Mouse (Mus musculus): ENCODE data around the gene Gsg1l. TPM values are rescaled to one million over a fixed set of nuclear protein-coding genes. Genes with fewer than 3 reads are reported as not detected.

Gsg1l gene
- polyA plus RNA-seq, 1 experiment from 2014 or later, result 1.0 TPM

DNA sequence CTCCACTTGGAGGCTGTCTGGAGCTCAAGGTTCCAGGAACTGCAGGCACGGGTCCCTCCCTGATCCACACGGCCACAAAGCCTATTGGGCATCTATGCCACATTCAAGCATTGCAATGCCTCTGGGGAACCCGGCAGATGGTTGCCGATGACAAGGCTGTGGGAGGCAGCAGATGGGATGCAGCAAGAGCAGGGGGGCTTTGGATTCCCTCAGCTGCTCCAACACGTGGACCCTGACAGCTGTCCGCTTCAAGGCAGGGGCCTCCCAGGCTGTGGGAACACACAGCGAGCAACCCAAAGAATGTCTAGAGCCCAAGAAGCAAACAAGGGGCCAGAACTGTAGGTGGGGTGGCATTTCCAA lies 73.4 kb downstream of the Gsg1l start:
- WGBS, result 52% methylated on average over 7 of the region's 7 CpGs
- peaks cover 7% of the 10 kb centered on the region; the same call in 1 of the 2 replicates for H3K4me1 ChIP-seq (replicated peaks; ENCODE audit: control insufficient read depth, insufficient read depth, low read length)
- H3K27me3 ChIP-seq (replicated peaks; ENCODE audit: control insufficient read depth, insufficient read depth, low read length), result no peaks in the 10 kb centered on the region
- no peaks in the 10 kb centered on the region for H3K36me3 ChIP-seq (ENCODE audit: control insufficient read depth, insufficient read depth, low read length)
- H3K9me3 ChIP-seq (ENCODE audit: control insufficient read depth, low read length), result no peaks in the 10 kb centered on the region
- no peak overlapping the region for H3K27ac ChIP-seq (ENCODE audit: low read depth)
- DNase-seq (ENCODE audit: low spot score), result no peak
- no peak overlapping the region for H3K4me3 ChIP-seq (ENCODE audit: low read depth, low read length)
- no peak overlapping the region for H3K4me2 ChIP-seq (ENCODE audit: low read length)
- 0 out of 2 replicates have a peak, but pooled peaks have one; percentile 16 for ATAC-seq (replicated peaks; ENCODE audit: low FRiP score, low TSS enrichment, low read depth)
- H3K9ac ChIP-seq (ENCODE audit: low read length), result no peak overlapping the region

DNA sequence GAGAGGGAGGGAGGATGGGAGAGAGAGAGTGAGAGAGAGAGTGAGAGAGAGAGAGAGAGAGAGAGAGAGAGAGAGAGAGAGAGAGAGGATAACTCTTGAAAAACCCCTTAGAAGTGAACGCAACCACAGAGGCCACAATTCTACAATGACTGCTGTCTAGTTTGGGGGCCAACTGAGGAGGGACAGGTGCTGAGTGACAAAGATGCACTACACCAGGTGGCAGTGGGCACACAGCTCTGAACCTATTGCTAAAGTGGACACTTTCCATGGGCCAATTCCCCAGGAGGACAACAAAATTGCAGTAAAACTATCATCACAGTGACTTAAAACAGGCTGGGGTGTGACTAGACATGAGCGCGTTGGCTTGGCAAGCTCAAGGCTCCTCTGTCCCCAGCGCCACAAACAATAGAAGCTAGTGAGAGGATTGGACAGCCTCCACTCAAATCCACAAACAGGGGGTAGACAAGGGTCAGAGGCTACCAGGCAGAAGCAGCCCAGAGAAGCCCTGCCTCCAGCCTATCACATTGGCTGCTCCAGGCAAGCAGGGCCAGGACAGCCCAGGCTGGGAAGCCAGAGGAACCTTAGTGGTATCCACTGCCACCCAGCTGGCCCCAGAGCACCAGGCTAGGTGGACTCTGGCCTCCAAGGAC lies 73.9 kb downstream of the Gsg1l start:
- ATAC-seq (replicated peaks; ENCODE audit: low FRiP score, low TSS enrichment, low read depth), result no peak
- 72% methylated on average over 4 of the region's 4 CpGs for WGBS

DNA sequence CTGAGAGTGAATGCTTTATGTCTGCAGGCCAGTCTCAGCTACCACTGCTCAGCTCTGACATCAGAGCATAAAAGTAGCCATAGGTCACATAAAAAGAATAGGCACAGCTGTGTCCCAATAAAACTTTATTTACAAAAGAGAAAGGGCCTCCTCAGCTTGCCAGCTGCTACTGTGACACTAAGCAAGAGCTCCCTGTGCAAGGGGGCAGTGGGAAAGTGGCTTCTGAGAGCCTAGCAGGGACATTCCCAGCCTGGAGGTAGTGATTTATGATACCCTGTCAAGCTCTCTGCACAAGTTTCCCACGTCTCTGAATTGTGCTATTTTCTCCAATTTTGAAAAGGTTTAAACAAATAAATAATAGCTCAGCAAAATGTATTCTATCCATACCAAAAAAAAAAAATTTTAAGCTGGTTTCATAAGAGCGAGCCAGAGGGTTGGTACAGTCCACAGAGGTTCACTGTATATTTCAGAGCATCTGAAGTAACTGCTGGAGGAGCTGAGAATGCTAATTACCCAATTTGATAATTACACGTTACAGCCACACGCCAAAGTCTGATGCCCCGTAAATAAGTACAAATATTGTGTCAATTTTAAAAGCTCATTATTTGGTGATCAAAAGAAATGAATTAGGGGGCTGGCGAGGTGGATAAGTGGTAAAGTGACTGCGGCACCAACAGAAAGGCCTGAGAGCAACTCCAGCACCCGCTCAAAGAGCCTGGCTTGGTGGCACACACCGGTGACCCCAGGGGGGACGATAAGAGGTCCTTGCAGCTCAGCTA lies 74.9 kb downstream of the Gsg1l start:
- Histone ChIP-seq H3K9ac (ENCODE audit: low read length) (no peak overlapping the region), H3K4me3 (ENCODE audit: low read depth, low read length) (no peak overlapping the region), H3K36me3 (ENCODE audit: control insufficient read depth, insufficient read depth, low read length) (no peaks in the 10 kb centered on the region), H3K4me2 (ENCODE audit: low read length) (no peak overlapping the region), H3K9me3 (ENCODE audit: control insufficient read depth, low read length) (no peaks in the 10 kb centered on the region), H3K27ac (ENCODE audit: low read depth) (no peak overlapping the region), H3K4me1 (replicated peaks; ENCODE audit: control insufficient read depth, insufficient read depth, low read length) (peaks cover 4% of the 10 kb centered on the region; the same call in 1 of the 2 replicates), H3K27me3 (replicated peaks; ENCODE audit: control insufficient read depth, insufficient read depth, low read length) (no peaks in the 10 kb centered on the region)
- 59% methylated on average over 10 of the region's 10 CpGs for WGBS
- DNase-seq (ENCODE audit: low spot score) (no peak), ATAC-seq (replicated peaks; ENCODE audit: low FRiP score, low TSS enrichment, low read depth) (no peak)

More for the DNA sequence above, 73.9 kb downstream of the Gsg1l start:
- H3K27me3 ChIP-seq (replicated peaks; ENCODE audit: control insufficient read depth, insufficient read depth, low read length), result no peaks in the 10 kb centered on the region
- no peaks in the 10 kb centered on the region for H3K9me3 ChIP-seq (ENCODE audit: control insufficient read depth, low read length)
- H3K27ac ChIP-seq (ENCODE audit: low read depth), result no peak overlapping the region
- H3K4me1 ChIP-seq (replicated peaks; ENCODE audit: control insufficient read depth, insufficient read depth, low read length), result peaks cover 7% of the 10 kb centered on the region; the same call in 1 of the 2 replicates
- H3K4me2 ChIP-seq (ENCODE audit: low read length), result no peak overlapping the region
- no peak overlapping the region for H3K4me3 ChIP-seq (ENCODE audit: low read depth, low read length)
- H3K9ac ChIP-seq (ENCODE audit: low read length), result no peak overlapping the region
- no peaks in the 10 kb centered on the region for H3K36me3 ChIP-seq (ENCODE audit: control insufficient read depth, insufficient read depth, low read length)
- no peak for DNase-seq (ENCODE audit: low spot score)

DNA sequence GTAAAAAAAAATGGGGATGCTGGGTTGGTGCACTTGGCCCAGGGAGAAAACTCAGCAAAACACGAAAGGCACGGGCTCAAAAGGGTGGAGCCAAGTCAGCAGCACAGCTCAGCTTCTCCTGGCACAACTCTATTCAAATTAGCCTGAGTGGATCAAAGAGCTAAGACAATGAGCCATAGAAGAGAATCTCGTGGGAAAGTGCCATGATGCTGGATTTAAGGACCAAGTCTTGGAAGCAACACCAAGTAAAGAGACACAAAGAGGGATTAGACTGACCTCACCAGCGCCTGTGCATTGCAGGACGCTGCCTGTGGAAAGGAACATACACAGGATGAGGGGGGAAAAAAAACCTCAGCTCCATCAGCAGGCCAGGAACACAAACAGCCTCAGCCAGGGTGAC lies 76.9 kb downstream of the Gsg1l start:
- Histone ChIP-seq H3K27ac (ENCODE audit: low read depth) (no peak overlapping the region), H3K9ac (ENCODE audit: low read length) (no peak overlapping the region), H3K4me2 (ENCODE audit: low read length) (no peak overlapping the region), H3K9me3 (ENCODE audit: control insufficient read depth, low read length) (no peaks in the 10 kb centered on the region), H3K36me3 (ENCODE audit: control insufficient read depth, insufficient read depth, low read length) (no peaks in the 10 kb centered on the region), H3K27me3 (replicated peaks; ENCODE audit: control insufficient read depth, insufficient read depth, low read length) (no peaks in the 10 kb centered on the region), H3K4me1 (replicated peaks; ENCODE audit: control insufficient read depth, insufficient read depth, low read length) (peaks cover 4% of the 10 kb centered on the region; the same call in 1 of the 2 replicates), H3K4me3 (ENCODE audit: low read depth, low read length) (no peak overlapping the region)
- no peak for DNase-seq (ENCODE audit: low spot score)
- 61% methylated on average over 5 of the region's 5 CpGs for WGBS
- ATAC-seq (replicated peaks; ENCODE audit: low FRiP score, low TSS enrichment, low read depth), result no peak

DNA sequence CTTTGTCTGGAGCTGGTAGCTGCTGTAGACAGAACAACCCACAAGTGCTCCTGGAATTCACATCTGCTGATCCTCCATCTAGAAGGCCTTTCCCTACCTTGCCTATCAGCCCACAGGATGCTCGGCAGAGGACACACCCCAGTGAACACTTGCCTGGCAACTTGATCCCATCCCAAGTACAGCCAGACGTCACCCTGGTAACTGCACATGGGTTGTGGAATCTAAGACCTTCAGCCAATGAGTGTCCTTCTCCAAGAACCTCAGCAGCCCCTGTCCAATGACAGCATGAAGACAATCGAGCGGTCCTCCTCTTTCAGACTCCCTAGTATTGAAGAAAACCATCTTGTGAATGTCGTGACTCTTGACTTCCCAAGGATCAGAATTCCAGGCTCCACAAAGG lies 80.5 kb downstream of the Gsg1l start:
- H3K9ac ChIP-seq (ENCODE audit: low read length), result no peak overlapping the region
- no peak overlapping the region for H3K4me2 ChIP-seq (ENCODE audit: low read length)
- no peak overlapping the region for H3K4me3 ChIP-seq (ENCODE audit: low read depth, low read length)
- WGBS, result 61% methylated on average over 5 of the region's 5 CpGs
- no peaks in the 10 kb centered on the region for H3K9me3 ChIP-seq (ENCODE audit: control insufficient read depth, low read length)
- no peaks in the 10 kb centered on the region for H3K27me3 ChIP-seq (replicated peaks; ENCODE audit: control insufficient read depth, insufficient read depth, low read length)
- ATAC-seq (replicated peaks; ENCODE audit: low FRiP score, low TSS enrichment, low read depth) (no peak), DNase-seq (ENCODE audit: low spot score) (no peak)
- H3K27ac ChIP-seq (ENCODE audit: low read depth), result no peak overlapping the region
- peaks cover 4% of the 10 kb centered on the region; the same call in 1 of the 2 replicates for H3K4me1 ChIP-seq (replicated peaks; ENCODE audit: control insufficient read depth, insufficient read depth, low read length)
- H3K36me3 ChIP-seq (ENCODE audit: control insufficient read depth, insufficient read depth, low read length), result no peaks in the 10 kb centered on the region

DNA sequence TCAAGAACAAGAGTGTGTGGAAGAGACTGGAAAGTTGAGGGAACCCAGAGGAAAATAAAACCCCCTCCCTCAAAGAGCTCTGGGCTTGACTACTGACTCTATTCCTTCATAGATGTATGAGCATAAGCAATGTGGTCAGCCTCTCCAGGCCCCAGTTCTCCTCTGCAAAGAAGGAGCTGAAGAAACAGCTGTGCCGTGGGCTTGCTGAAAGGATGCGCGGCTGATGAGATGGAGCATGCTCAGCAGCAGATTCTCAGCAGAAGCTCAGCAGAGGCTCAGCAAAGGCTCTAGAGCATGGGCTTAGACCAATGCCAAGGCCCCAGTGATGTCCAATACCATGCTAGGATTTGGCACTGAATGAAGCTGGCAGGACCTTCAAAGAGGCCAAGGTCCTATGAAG lies 82.3 kb downstream of the Gsg1l start:
- WGBS, result 87% methylated on average over 3 of the region's 3 CpGs
- H3K4me1 ChIP-seq (replicated peaks; ENCODE audit: control insufficient read depth, insufficient read depth, low read length), result peaks cover 4% of the 10 kb centered on the region; the same call in 1 of the 2 replicates

DNA sequence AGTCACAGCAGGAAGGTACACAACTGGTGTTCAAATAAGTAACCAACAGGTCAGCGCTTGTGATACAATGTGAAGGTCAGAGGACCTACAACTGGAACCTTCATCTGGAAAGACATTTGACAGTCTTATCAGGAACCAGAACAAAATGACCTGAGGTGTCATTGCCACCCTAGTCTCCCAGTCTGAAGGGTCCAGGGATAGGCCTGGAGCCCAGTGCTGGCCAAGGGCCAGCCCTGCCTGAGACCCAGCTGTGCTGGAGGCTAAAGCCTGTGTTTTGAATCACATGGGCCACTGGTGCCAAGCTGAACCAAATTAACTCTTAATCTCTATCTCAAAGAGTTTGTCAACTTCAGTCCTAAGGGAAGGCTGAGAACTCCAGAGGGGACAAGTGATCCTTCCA lies 86.1 kb downstream of the Gsg1l start:
- ATAC-seq (replicated peaks; ENCODE audit: low FRiP score, low TSS enrichment, low read depth), result no peak
- no peaks in the 10 kb centered on the region for H3K36me3 ChIP-seq (ENCODE audit: control insufficient read depth, insufficient read depth, low read length)
- no peak overlapping the region for H3K27ac ChIP-seq (ENCODE audit: low read depth)
- no peaks in the 10 kb centered on the region for H3K27me3 ChIP-seq (replicated peaks; ENCODE audit: control insufficient read depth, insufficient read depth, low read length)
- H3K9ac ChIP-seq (ENCODE audit: low read length), result no peak overlapping the region
- H3K4me2 ChIP-seq (ENCODE audit: low read length), result no peak overlapping the region
- H3K4me3 ChIP-seq (ENCODE audit: low read depth, low read length), result no peak overlapping the region
- no peaks in the 10 kb centered on the region for H3K9me3 ChIP-seq (ENCODE audit: control insufficient read depth, low read length)
- no peaks in the 10 kb centered on the region for H3K4me1 ChIP-seq (replicated peaks; ENCODE audit: control insufficient read depth, insufficient read depth, low read length)
- DNase-seq (ENCODE audit: low spot score), result no peak
- WGBS, result 100% methylated on average over 1 of the region's 1 CpGs

More for the DNA sequence above, 82.3 kb downstream of the Gsg1l start:
- no peak overlapping the region for H3K27ac ChIP-seq (ENCODE audit: low read depth)
- H3K4me3 ChIP-seq (ENCODE audit: low read depth, low read length), result no peak overlapping the region
- H3K9me3 ChIP-seq (ENCODE audit: control insufficient read depth, low read length), result no peaks in the 10 kb centered on the region
- ATAC-seq (replicated peaks; ENCODE audit: low FRiP score, low TSS enrichment, low read depth) (no peak), DNase-seq (ENCODE audit: low spot score) (no peak)
- H3K36me3 ChIP-seq (ENCODE audit: control insufficient read depth, insufficient read depth, low read length), result no peaks in the 10 kb centered on the region
- H3K9ac ChIP-seq (ENCODE audit: low read length), result no peak overlapping the region
- H3K4me2 ChIP-seq (ENCODE audit: low read length), result no peak overlapping the region
- no peaks in the 10 kb centered on the region for H3K27me3 ChIP-seq (replicated peaks; ENCODE audit: control insufficient read depth, insufficient read depth, low read length)

DNA sequence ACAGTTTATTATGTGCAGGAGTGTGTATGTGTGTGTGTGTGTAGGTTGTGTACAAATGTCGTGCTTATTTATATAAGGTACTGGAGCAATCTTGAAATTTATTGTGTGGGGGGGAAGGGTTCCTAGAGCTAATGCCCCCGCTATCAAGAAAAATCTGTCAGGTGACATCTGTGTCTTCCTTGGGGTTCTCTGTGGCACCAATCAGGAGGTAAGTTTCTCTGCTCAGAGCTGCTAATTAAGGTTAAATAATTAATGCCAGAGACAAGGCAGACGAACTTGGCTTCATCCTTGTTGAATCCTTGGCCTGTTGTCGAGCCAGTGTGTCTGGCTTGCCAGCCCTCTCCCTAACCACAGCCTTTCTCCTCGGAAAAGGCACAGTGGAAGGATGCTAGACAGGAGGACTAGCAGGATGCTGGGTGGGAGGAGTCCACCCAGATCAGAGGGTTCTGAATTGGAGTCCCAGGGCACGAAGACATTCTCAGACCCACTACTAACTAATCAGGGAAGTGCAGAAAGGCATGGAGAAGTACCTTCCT lies 89.8 kb downstream of the Gsg1l start:
- Histone ChIP-seq H3K9me3 (ENCODE audit: control insufficient read depth, low read length) (no peaks in the 10 kb centered on the region), H3K36me3 (ENCODE audit: control insufficient read depth, insufficient read depth, low read length) (no peaks in the 10 kb centered on the region), H3K4me3 (ENCODE audit: low read depth, low read length) (no peak overlapping the region), H3K9ac (ENCODE audit: low read length) (no peak overlapping the region), H3K27me3 (replicated peaks; ENCODE audit: control insufficient read depth, insufficient read depth, low read length) (no peaks in the 10 kb centered on the region), H3K27ac (ENCODE audit: low read depth) (no peak overlapping the region), H3K4me1 (replicated peaks; ENCODE audit: control insufficient read depth, insufficient read depth, low read length) (no peaks in the 10 kb centered on the region), H3K4me2 (ENCODE audit: low read length) (no peak overlapping the region)
- WGBS, result 67% methylated on average over 6 of the region's 6 CpGs
- DNase-seq (ENCODE audit: low spot score) (no peak), ATAC-seq (replicated peaks; ENCODE audit: low FRiP score, low TSS enrichment, low read depth) (no peak)
